Mouse (Mus musculus) small intestine, adult 2 months (tissue): ENCODE results near the gene Nfia. TPM values are rescaled to one million over a fixed set of nuclear protein-coding genes. Genes with fewer than 3 reads are reported as not detected.

Experiments
- H3K27ac ChIP-seq: fragments of 200-500 bp; 2 replicates; pipeline ENCODE4 v1.5.1; 2012; ENCODE audit warnings: low read depth, low read length, control low read depth, inconsistent platforms; ENCODE audit not compliant: insufficient read depth
- H3K27me3 ChIP-seq: fragments of 200-500 bp; 2 replicates; pipeline ENCODE4 v1.6.1; 2012; ENCODE audit warnings: mild to moderate bottlenecking, moderate library complexity, low read length, inconsistent platforms; ENCODE audit not compliant: control insufficient read depth, insufficient read depth
- H3K36me3 ChIP-seq: fragments of 200-500 bp; 2 replicates; pipeline ENCODE4 v1.6.1; 2012; ENCODE audit warnings: mild to moderate bottlenecking, low read length, control low read depth, inconsistent platforms; ENCODE audit not compliant: control insufficient read depth, insufficient read depth
- H3K4me1 ChIP-seq: fragments of 200-500 bp; 2 replicates; pipeline ENCODE4 v1.6.1; 2012; ENCODE audit warnings: low read length, inconsistent platforms, mixed read lengths; ENCODE audit not compliant: control insufficient read depth, insufficient read depth, insufficient read length
- H3K4me3 ChIP-seq: fragments of 200-500 bp; 2 replicates; pipeline ENCODE4 v1.5.1; 2012; ENCODE audit warnings: low read depth, mild to moderate bottlenecking, control low read depth, inconsistent platforms, low read length, moderate library complexity
- CTCF ChIP-seq: fragments of 200-500 bp; IDR thresholded peaks from 2 replicates; pipeline ENCODE4 v1.5.1; 2012; ENCODE audit warnings: low read depth, mild to moderate bottlenecking, control low read depth, inconsistent platforms, low read length, moderate library complexity, mixed read lengths; ENCODE audit not compliant: insufficient replicate concordance, insufficient read length; ENCODE audit errors: extremely low read depth
- POLR2A ChIP-seq: fragments of 200-500 bp; IDR thresholded peaks from 2 replicates; pipeline ENCODE4 v1.6.1; 2012; ENCODE audit warnings: low read depth, mild to moderate bottlenecking, control low read depth, inconsistent platforms, low read length, moderate library complexity
- WGBS: fragments of 180-500 bp; shearing (Covaris S2); methylation state at CpG from one replicate; pipeline ENCODE4 v1.1.7; 2018; 5-methylcytosine and 5-hydroxymethylcytosine counted together
- polyA plus RNA-seq: library from polyadenylated mRNA; depleted of rRNA; stranded (reverse); fragments of >200 nt; gene quantifications from 2 replicates; pipeline ENCODE4 v1.2.3, GENCODE M21; 2012

Gene Nfia
- polyA plus RNA-seq, 1 experiment, result 16.5 TPM

DNA sequence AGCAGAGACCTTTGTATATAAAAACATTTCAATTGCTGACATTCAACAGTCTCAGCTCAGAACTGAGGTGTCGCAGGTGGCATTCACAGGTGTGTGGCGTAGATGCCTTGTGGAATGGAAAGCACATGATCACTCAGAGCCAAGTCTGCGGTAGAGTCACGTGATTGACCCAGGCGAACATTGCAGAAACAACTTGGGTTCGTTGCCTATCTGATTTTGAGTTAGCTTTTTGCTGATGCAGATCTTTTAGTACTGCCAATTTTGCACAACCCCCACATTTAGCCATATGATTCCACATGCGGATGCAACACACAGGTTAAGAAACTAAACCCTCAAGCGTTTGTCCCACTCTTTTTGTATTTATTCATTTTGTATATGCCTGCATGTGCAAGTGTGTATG lies 272.1 kb downstream of the Nfia start:
- Histone ChIP-seq H3K4me3 (no peak overlapping the region), H3K27ac (no peak overlapping the region), H3K36me3 (0 out of 2 replicates have a peak, but pooled peaks cover 3% of the 10 kb centered on the region), H3K27me3 (no peaks in the 10 kb centered on the region), H3K4me1 (no peaks in the 10 kb centered on the region)
- WGBS, result 89% methylated on average over 8 of the region's 8 CpGs
- TF ChIP-seq CTCF (no peak), POLR2A (no peak)

DNA sequence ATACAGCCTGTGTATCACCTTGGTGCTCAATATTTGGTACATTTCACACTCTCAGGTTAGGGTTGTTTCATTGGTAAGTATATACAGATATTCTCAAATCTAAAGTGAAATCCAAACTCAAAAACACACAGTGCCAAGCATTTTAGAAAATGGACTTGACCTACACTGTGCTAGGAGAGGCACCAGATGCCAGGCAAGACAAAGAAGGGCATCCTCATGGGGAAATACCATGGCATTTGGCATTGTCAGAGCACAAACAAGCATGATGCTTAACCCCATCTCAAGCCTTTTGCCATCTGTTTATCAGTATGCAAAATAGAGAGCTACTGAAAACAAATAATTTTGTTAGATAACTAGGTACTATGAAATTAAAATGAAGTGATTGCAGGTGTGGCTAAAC lies 274.8 kb downstream of the Nfia start:
- no peaks in the 10 kb centered on the region for H3K27me3 ChIP-seq
- no peaks in the 10 kb centered on the region for H3K4me1 ChIP-seq
- TF ChIP-seq POLR2A (no peak), CTCF (no peak)
- H3K4me3 ChIP-seq, result no peak overlapping the region
- no peak overlapping the region for H3K27ac ChIP-seq
- H3K36me3 ChIP-seq, result no peaks in the 10 kb centered on the region; the same call in 1 of the 2 replicates

GRCm38 (mm10) chr4:98049584-98049983 lies 277.1 kb downstream of the Nfia start:
- H3K27ac ChIP-seq, result no peak overlapping the region
- TF ChIP-seq CTCF (no peak), POLR2A (no peak)
- H3K4me1 ChIP-seq, result no peaks in the 10 kb centered on the region
- H3K27me3 ChIP-seq, result no peaks in the 10 kb centered on the region
- H3K36me3 ChIP-seq, result no peaks in the 10 kb centered on the region; the same call in 1 of the 2 replicates
- WGBS, result 79% methylated on average over 7 of the region's 7 CpGs
- no peak overlapping the region for H3K4me3 ChIP-seq

GRCm38 (mm10) chr4:98050003-98050620 lies 277.6 kb downstream of the Nfia start:
- Histone ChIP-seq H3K27me3 (no peaks in the 10 kb centered on the region), H3K36me3 (no peaks in the 10 kb centered on the region; the same call in 1 of the 2 replicates), H3K4me1 (no peaks in the 10 kb centered on the region), H3K27ac (no peak overlapping the region), H3K4me3 (no peak overlapping the region)
- TF ChIP-seq CTCF (no peak), POLR2A (no peak)
- 90% methylated on average over 8 of the region's 8 CpGs for WGBS

DNA sequence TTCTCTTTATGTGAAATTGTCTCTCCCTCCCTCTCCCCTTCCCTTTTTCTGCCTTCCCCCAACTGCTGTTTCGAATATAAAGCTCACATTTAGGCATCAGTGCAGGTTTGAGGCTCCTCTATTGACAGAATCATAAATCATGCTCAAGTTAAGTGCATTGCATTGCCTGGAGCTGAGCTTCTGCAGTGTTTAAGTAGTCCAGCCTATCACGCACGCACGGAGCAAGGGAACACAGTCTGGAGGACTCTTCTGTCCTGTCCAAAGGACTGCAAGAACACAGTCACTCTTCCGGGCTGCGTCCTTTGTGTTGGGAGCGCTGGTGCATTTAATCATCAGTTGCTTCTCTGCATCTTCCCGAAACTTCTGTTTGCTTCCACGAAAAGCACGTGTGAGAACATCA lies 278.2 kb downstream of the Nfia start:
- Histone ChIP-seq H3K27ac (no peak overlapping the region), H3K4me1 (no peaks in the 10 kb centered on the region), H3K4me3 (no peak overlapping the region), H3K36me3 (no peaks in the 10 kb centered on the region; the same call in 1 of the 2 replicates), H3K27me3 (no peaks in the 10 kb centered on the region)
- no peak for TF ChIP-seq POLR2A
- TF ChIP-seq CTCF, result no peak
- WGBS, result 89% methylated on average over 10 of the region's 10 CpGs

DNA sequence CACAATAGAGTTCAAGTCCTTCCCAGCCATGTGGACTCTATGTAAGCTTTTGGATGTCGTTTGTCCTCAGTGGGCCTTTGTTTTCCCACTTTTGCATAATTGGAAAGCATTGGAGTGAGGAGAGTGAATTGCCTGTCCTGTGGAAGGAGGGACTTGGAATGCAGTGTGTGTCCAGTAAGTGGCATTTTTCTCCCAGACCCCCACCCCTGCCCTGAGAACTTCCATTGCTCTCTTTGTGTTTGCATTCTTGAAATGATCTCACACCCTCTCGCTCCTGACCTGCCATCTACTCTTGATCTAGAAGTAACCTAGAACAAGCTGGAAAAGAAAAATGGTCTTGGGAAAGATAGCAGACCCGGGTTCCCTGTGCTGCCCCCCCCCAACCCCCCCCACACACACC lies 278.8 kb downstream of the Nfia start:
- H3K4me3 ChIP-seq, result no peak overlapping the region
- no peaks in the 10 kb centered on the region; the same call in 1 of the 2 replicates for H3K36me3 ChIP-seq
- 74% methylated on average over 3 of the region's 3 CpGs for WGBS
- no peaks in the 10 kb centered on the region for H3K27me3 ChIP-seq
- TF ChIP-seq POLR2A (no peak), CTCF (no peak)
- no peaks in the 10 kb centered on the region for H3K4me1 ChIP-seq
- no peak overlapping the region for H3K27ac ChIP-seq

- TF ChIP-seq POLR2A, result no peak
- no peak for TF ChIP-seq CTCF
- Histone ChIP-seq H3K36me3 (no peaks in the 10 kb centered on the region; the same call in 1 of the 2 replicates), H3K27me3 (no peaks in the 10 kb centered on the region), H3K4me3 (no peak overlapping the region), H3K27ac (no peak overlapping the region), H3K4me1 (no peaks in the 10 kb centered on the region)
- 87% methylated on average over 4 of the region's 4 CpGs for WGBS
These were observed 282.5 kb downstream of the Nfia start for GRCm38 (mm10) chr4:98055036-98055435.

- Histone ChIP-seq H3K36me3 (no peaks in the 10 kb centered on the region), H3K27me3 (no peaks in the 10 kb centered on the region), H3K4me1 (no peaks in the 10 kb centered on the region), H3K4me3 (no peak overlapping the region), H3K27ac (no peak overlapping the region)
- WGBS, result 84% methylated on average over 7 of the region's 7 CpGs
- TF ChIP-seq POLR2A (no peak), CTCF (no peak)
These were observed 284.0 kb downstream of the Nfia start for GRCm38 (mm10) chr4:98056396-98057020.
